Mouse (Mus musculus) CH12.LX (cell line): ENCODE results near the gene Ralbp1.

Experiments
- CTCF ChIP-seq, 2 experiments: IDR thresholded peaks in 1 of 2; conservative IDR thresholded peaks in 1 of 2; 2 replicates each; pipeline ENCODE4 v1.5.1; 2011 to 2012; ENCODE audit warnings: low read depth in 2 of 2, low read length in 2 of 2, improper control_type of control experiment in 1 of 2, inconsistent platforms in 1 of 2, mild to moderate bottlenecking in 1 of 2, moderate library complexity in 1 of 2
- E2F4 ChIP-seq: IDR thresholded peaks from 2 replicates; pipeline ENCODE4 v1.6.1; 2011; ENCODE audit warnings: low read depth, low read length, improper control_type of control experiment; ENCODE audit not compliant: insufficient replicate concordance
- ELF1 ChIP-seq: IDR thresholded peaks from 2 replicates; pipeline ENCODE4 v1.6.1; 2014; ENCODE audit warnings: low read depth, mild to moderate bottlenecking, inconsistent platforms, low read length, improper control_type of control experiment
- ETS1 ChIP-seq: conservative IDR thresholded peaks from 2 replicates; pipeline ENCODE4 v1.6.1; 2012; ENCODE audit warnings: low read depth, mild to moderate bottlenecking, inconsistent platforms, low read length, improper control_type of control experiment, moderate library complexity
- GABPA ChIP-seq: IDR thresholded peaks from 2 replicates; pipeline ENCODE4 v1.6.1; 2012; ENCODE audit warnings: low read depth, low read length, improper control_type of control experiment, inconsistent platforms; ENCODE audit not compliant: insufficient replicate concordance
- HCFC1 ChIP-seq: IDR thresholded peaks from 2 replicates; pipeline ENCODE4 v1.6.1; 2012; ENCODE audit warnings: low read depth, mild to moderate bottlenecking, inconsistent platforms, low read length, improper control_type of control experiment
- IRF4 ChIP-seq: IDR thresholded peaks from 2 replicates; pipeline ENCODE4 v1.6.1; 2014; ENCODE audit warnings: low read depth, mild to moderate bottlenecking, inconsistent platforms, low read length, improper control_type of control experiment
- MAX ChIP-seq: IDR thresholded peaks from 2 replicates; pipeline ENCODE4 v1.6.1; 2011; ENCODE audit warnings: low read length, improper control_type of control experiment
- POLR2A ChIP-seq: IDR thresholded peaks from 2 replicates; pipeline ENCODE4 v1.6.1; 2011; ENCODE audit warnings: low read depth, mild to moderate bottlenecking, improper control_type of control experiment, low read length
- POLR2AphosphoS2 ChIP-seq: IDR thresholded peaks from 2 replicates; pipeline ENCODE4 v1.6.1; 2011; ENCODE audit warnings: low read depth, low read length, improper control_type of control experiment
- ZC3H11A ChIP-seq: IDR thresholded peaks from 2 replicates; pipeline ENCODE4 v1.6.1; 2012; ENCODE audit warnings: low read depth, mild to moderate bottlenecking, inconsistent platforms, low read length, improper control_type of control experiment

DNA sequence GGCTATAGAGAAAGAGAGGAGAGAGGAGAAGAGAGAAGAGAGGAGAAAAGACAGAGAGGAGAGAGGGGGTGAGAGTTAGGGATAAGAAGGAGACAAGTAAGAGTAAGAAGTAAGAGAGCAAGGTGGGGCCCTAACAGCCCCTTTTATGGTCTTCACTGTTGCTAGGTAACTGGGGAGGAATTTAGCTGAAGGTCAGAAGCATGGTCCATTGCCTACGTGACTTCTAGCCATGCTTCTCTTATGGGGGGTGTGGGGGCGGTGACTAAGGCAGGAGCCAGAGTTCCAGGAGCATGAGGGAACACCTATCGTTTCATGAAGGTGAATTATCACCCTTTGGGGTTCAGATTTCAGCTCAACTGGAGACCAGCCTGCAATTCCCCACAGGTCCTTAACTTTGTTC is 10.4 kb upstream of the Ralbp1 start:
- TF ChIP-seq POLR2A: no peak
- no peak for TF ChIP-seq IRF4
- TF ChIP-seq CTCF (conservative IDR thresholded peaks at IDR 0.05 in 1 of 2, IDR thresholded peaks at IDR 0.05 in 1 of 2; ENCODE audit: low read depth in 2 of 2, low read length in 2 of 2): no peak
- no peak for TF ChIP-seq POLR2AphosphoS2
- TF ChIP-seq GABPA: no peak
- TF ChIP-seq HCFC1: no peak
- TF ChIP-seq E2F4: no peak
- no peak for TF ChIP-seq ETS1
- TF ChIP-seq ELF1: no peak
- TF ChIP-seq MAX: no peak
- no peak for TF ChIP-seq ZC3H11A
